Mouse (Mus musculus): ENCODE measurements around the gene Rhoh.

The Rhoh gene

GRCm38 (mm10) chr5:65860281-65861000 is 572 bp upstream of the Rhoh start:
- DNase-seq = no peak

- no peak for DNase-seq
Observed at GRCm38 (mm10) chr5:65862217-65862927, 1.4 kb downstream of the Rhoh start.

GRCm38 (mm10) chr5:65863349-65863749 is 2.3 kb downstream of the Rhoh start:
- DNase-seq = peak in 1 of 2 experiments; percentile 25

- DNase-seq = no peak
Observed at GRCm38 (mm10) chr5:65864486-65864885, 3.5 kb downstream of the Rhoh start.

- no peak for DNase-seq
Observed at GRCm38 (mm10) chr5:65864946-65865345, 3.9 kb downstream of the Rhoh start.

GRCm38 (mm10) chr5:65866591-65866990 is 5.6 kb downstream of the Rhoh start:
- DNase-seq = no peak

GRCm38 (mm10) chr5:65867380-65868116 is 6.5 kb downstream of the Rhoh start:
- no peak for DNase-seq

GRCm38 (mm10) chr5:65868419-65868818 is 7.4 kb downstream of the Rhoh start:
- no peak for DNase-seq

GRCm38 (mm10) chr5:65869660-65870059 is 8.6 kb downstream of the Rhoh start:
- DNase-seq = no peak

GRCm38 (mm10) chr5:65871276-65871875 is 10.4 kb downstream of the Rhoh start:
- no peak for DNase-seq

- no peak for DNase-seq
Observed at GRCm38 (mm10) chr5:65873212-65873611, 12.2 kb downstream of the Rhoh start.

- no peak for DNase-seq
Observed at GRCm38 (mm10) chr5:65875269-65875668, 14.3 kb downstream of the Rhoh start.

GRCm38 (mm10) chr5:65878367-65878766 is 17.4 kb downstream of the Rhoh start:
- DNase-seq = no peak

- no peak for DNase-seq
Observed at GRCm38 (mm10) chr5:65881254-65881653, 20.2 kb downstream of the Rhoh start.

GRCm38 (mm10) chr5:65882476-65883205 is 21.6 kb downstream of the Rhoh start:
- DNase-seq = no peak

- DNase-seq = peak in 1 of 2 experiments; percentile 25
Observed at GRCm38 (mm10) chr5:65883355-65883754, 22.3 kb downstream of the Rhoh start.

- no peak for DNase-seq
Observed at GRCm38 (mm10) chr5:65885699-65886443, 24.9 kb downstream of the Rhoh start.

- DNase-seq = no peak
Observed at GRCm38 (mm10) chr5:65888102-65888501, 27.1 kb downstream of the Rhoh start.

GRCm38 (mm10) chr5:65888998-65889397 is 28.0 kb downstream of the Rhoh start:
- no peak for DNase-seq

GRCm38 (mm10) chr5:65891251-65891826 is 30.3 kb downstream of the Rhoh start:
- DNase-seq = no peak

GRCm38 (mm10) chr5:65895121-65895692 is 34.2 kb downstream of the Rhoh start:
- DNase-seq = no peak

All from kidney, postnatal 4 days (tissue).